Mouse (Mus musculus): Measurements from ENCODE around the gene Prtn3. TPM values are rescaled to one million over a fixed set of nuclear protein-coding genes. Genes with fewer than 3 reads are reported as not detected.

The Prtn3 gene
- total RNA-seq, 2 experiments from 2014 or later = not detected

- H3K4me3 ChIP-seq = peak overlapping the region; percentile 95
- no peak for TF ChIP-seq CTCF (IDR thresholded peaks at IDR 0.05)
- H3K27ac ChIP-seq = peak overlapping the region; percentile 100
- DNase-seq = peak; percentile 73
- intact Hi-C loops (cut with DNase I) = no loop called here
These were observed 16.8 kb upstream of the Prtn3 start for GRCm38 (mm10) chr10:79857452-79857811.

GRCm38 (mm10) chr10:79857894-79858293 is 16.4 kb upstream of the Prtn3 start:
- intact Hi-C loops (cut with DNase I) = no loop called here
- Histone ChIP-seq H3K4me3 (peak overlapping the region; percentile 95), H3K27ac (peak overlapping the region; percentile 100; the same call in 1 of the 2 replicates)
- TF ChIP-seq CTCF (IDR thresholded peaks at IDR 0.05) = no peak
- DNase-seq = no peak

GRCm38 (mm10) chr10:79858416-79859074 is 15.7 kb upstream of the Prtn3 start:
- peak overlapping the region; percentile 100; the same call in 1 of the 2 replicates for H3K27ac ChIP-seq
- intact Hi-C loops (cut with DNase I) = no loop called here
- peak overlapping the region; percentile 95 for H3K4me3 ChIP-seq
- TF ChIP-seq CTCF (IDR thresholded peaks at IDR 0.05) = no peak
- peak; percentile 70 for DNase-seq

GRCm38 (mm10) chr10:79859116-79859515 is 15.2 kb upstream of the Prtn3 start:
- peak overlapping the region; percentile 95 for H3K4me3 ChIP-seq
- H3K27ac ChIP-seq = peak overlapping the region; percentile 100; the same call in 1 of the 2 replicates
- intact Hi-C loops (cut with DNase I) = no loop called here
- no peak for TF ChIP-seq CTCF (IDR thresholded peaks at IDR 0.05)
- no peak for DNase-seq

GRCm38 (mm10) chr10:79860079-79860911 is 14.0 kb upstream of the Prtn3 start:
- no peak for TF ChIP-seq CTCF (IDR thresholded peaks at IDR 0.05)
- no peak overlapping the region for H3K4me3 ChIP-seq
- DNase-seq = no peak
- H3K27ac ChIP-seq = no peak overlapping the region
- intact Hi-C loops (cut with DNase I) = no loop called here

GRCm38 (mm10) chr10:79861230-79862048 is 12.8 kb upstream of the Prtn3 start:
- Histone ChIP-seq H3K4me3 (no peak overlapping the region), H3K27ac (no peak overlapping the region)
- TF ChIP-seq CTCF (IDR thresholded peaks at IDR 0.05) = no peak
- DNase-seq = no peak
- intact Hi-C loops (cut with DNase I) = no loop called here

- intact Hi-C loops (cut with DNase I) = no loop called here
- no peak for DNase-seq
- TF ChIP-seq CTCF (IDR thresholded peaks at IDR 0.05) = no peak
- H3K4me3 ChIP-seq = no peak overlapping the region
- H3K27ac ChIP-seq = no peak overlapping the region
These were observed 12.1 kb upstream of the Prtn3 start for GRCm38 (mm10) chr10:79862049-79862788.

GRCm38 (mm10) chr10:79862925-79863324 is 11.4 kb upstream of the Prtn3 start:
- no peak for DNase-seq
- Histone ChIP-seq H3K27ac (no peak overlapping the region), H3K4me3 (no peak overlapping the region)
- intact Hi-C loops (cut with DNase I) = no loop called here
- TF ChIP-seq CTCF (IDR thresholded peaks at IDR 0.05) = no peak

- no peak overlapping the region for H3K4me3 ChIP-seq
- intact Hi-C loops (cut with DNase I) = no loop called here
- H3K27ac ChIP-seq = no peak overlapping the region
- no peak for TF ChIP-seq CTCF (IDR thresholded peaks at IDR 0.05)
- peak; percentile 27 for DNase-seq
These were observed 9.7 kb upstream of the Prtn3 start for GRCm38 (mm10) chr10:79864351-79865188.

- TF ChIP-seq CTCF (IDR thresholded peaks at IDR 0.05) = no peak
- peak; percentile 33 for DNase-seq
- H3K27ac ChIP-seq = no peak overlapping the region
- intact Hi-C loops (cut with DNase I) = no loop called here
- H3K4me3 ChIP-seq = no peak overlapping the region
These were observed 9.1 kb upstream of the Prtn3 start for GRCm38 (mm10) chr10:79865189-79865601.

GRCm38 (mm10) chr10:79865801-79866295 is 8.4 kb upstream of the Prtn3 start:
- intact Hi-C loops (cut with DNase I) = no loop called here
- DNase-seq = peak; percentile 53
- Histone ChIP-seq H3K4me3 (no peak overlapping the region), H3K27ac (no peak overlapping the region)
- TF ChIP-seq CTCF (IDR thresholded peaks at IDR 0.05) = peak; percentile 16; the same call in 1 of the 2 replicates

Measured in gastrocnemius, adult 2 months (tissue).